Mouse (Mus musculus) embryonic facial prominence, embryonic 13.5 days (tissue): ENCODE results near the gene Tsc22d3. TPM values are rescaled to one million over a fixed set of nuclear protein-coding genes. Genes with fewer than 3 reads are reported as not detected.
"Not testable (repeated sequence)": the region's sequence is repeated elsewhere in the genome, so short reads cannot be mapped to it uniquely, and the experiment has no call there.

Experiments
- ATAC-seq: fragments of 200-750 bp; cut with Nextera tagmentation; 2 replicates; pipeline ENCODE4 v1.8.0; 2017; ENCODE audit warnings: low read depth; ENCODE audit not compliant: insufficient number of reproducible peaks, insufficient read depth, low FRiP score, low TSS enrichment
- H3K27ac ChIP-seq: fragments of 300-500 bp; sonication (generic); 2 replicates; pipeline ENCODE4 v1.5.1; 2015; ENCODE audit warnings: moderate library complexity, mild to moderate bottlenecking, inconsistent platforms
- H3K27me3 ChIP-seq: fragments of 300-500 bp; sonication (generic); 2 replicates; pipeline ENCODE4 v1.6.1; 2015; ENCODE audit warnings: mild to moderate bottlenecking, inconsistent platforms
- H3K36me3 ChIP-seq: fragments of 300-500 bp; sonication (generic); 2 replicates; pipeline ENCODE4 v1.6.1; 2015; ENCODE audit warnings: mild to moderate bottlenecking, inconsistent platforms
- H3K4me1 ChIP-seq: fragments of 300-500 bp; sonication (generic); 2 replicates; pipeline ENCODE4 v1.6.1; 2015; ENCODE audit warnings: inconsistent platforms
- H3K4me2 ChIP-seq: fragments of 300-500 bp; sonication (generic); 2 replicates; pipeline ENCODE4 v1.6.1; 2015; ENCODE audit warnings: moderate library complexity, mild to moderate bottlenecking, inconsistent platforms
- H3K4me3 ChIP-seq: fragments of 300-500 bp; sonication (generic); 2 replicates; pipeline ENCODE4 v1.5.1; 2015; ENCODE audit warnings: mild to moderate bottlenecking, inconsistent platforms
- H3K9ac ChIP-seq: fragments of 300-500 bp; sonication (generic); 2 replicates; pipeline ENCODE4 v1.6.1; 2015; ENCODE audit warnings: mild to moderate bottlenecking, inconsistent platforms
- H3K9me3 ChIP-seq: fragments of 300-500 bp; sonication (generic); 2 replicates; pipeline ENCODE4 v1.6.1; 2016; ENCODE audit warnings: inconsistent platforms
- WGBS: fragments of 180-500 bp; shearing (Covaris S2); methylation state at CpG from one replicate; pipeline ENCODE4 v1.1.7; 2015; ENCODE audit warnings: mixed read lengths; 5-methylcytosine and 5-hydroxymethylcytosine counted together
- polyA plus RNA-seq: library from polyadenylated mRNA; unstranded; fragments of >200 nt; fragmentation: Nextera tagmentation; extraction: Ambion mirVana; gene quantifications from 2 replicates; pipeline ENCODE4 v1.2.1, GENCODE M21; 2015

The Tsc22d3 gene
- polyA plus RNA-seq, 1 experiment from 2014 or later: 105 TPM

DNA sequence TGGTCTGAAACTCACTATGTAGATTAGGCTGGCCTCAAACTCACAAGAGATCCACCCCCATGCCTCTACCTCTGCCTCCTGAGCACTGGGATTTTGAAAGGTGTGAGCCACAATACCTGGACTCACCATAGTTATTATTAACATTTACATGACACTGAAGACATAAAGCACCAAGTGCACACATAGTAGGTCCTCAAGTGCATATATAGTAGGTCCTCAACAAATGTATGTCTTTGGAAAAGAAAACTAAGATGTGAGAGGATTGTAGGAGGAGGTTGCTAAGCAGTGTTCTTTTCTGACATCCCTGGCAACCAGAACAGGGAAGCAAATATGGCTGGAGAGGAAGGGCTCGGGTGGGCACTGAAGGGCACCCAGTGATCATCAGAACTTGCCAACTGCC, 93.1 kb downstream of the Tsc22d3 start:
- H3K9ac ChIP-seq: no peak overlapping the region
- peaks cover 38% of the 10 kb centered on the region for H3K27me3 ChIP-seq
- peaks cover 12% of the 10 kb centered on the region; the same call in 1 of the 2 replicates for H3K4me1 ChIP-seq
- no peaks in the 10 kb centered on the region for H3K9me3 ChIP-seq
- no peak for ATAC-seq
- H3K27ac ChIP-seq: no peak overlapping the region
- H3K4me3 ChIP-seq: no peak overlapping the region
- no peak overlapping the region for H3K4me2 ChIP-seq
- WGBS: 80% methylated on average over 1 of the region's 1 CpGs
- H3K36me3 ChIP-seq: no peaks in the 10 kb centered on the region

DNA sequence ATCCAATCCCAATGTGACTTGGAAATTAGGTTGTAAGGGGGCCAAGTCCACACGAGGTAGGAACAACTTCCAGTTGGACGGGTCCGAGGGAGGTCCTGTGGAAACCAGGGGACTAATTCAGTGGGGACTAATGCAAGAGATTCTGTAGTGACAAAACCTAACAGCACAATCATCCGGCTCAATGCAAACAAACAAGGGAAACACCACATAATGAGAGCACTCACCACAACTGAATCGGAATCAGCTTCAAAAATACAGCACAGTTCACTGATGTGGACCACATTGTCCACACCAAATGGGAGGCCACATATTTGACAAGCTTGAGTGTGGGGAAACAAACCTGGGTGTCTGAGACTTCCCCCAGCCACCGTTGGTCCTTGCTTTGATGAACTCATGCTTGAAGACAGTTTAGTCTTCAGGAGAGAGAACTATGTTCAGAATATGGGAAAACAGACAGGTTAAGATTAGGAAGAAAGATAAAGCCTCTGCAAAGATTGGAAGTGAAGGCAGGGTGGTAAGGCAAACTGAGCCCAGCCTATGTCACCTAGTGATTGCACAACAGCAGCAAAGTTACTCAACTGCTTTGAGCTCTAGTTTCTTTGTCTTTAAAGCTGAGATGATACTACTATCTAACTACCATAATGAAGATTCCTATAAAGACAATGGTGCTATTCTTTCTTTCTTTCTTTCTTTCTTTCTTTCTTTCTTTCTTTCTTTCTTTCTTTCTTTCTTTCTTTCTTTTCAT, 93.9 kb downstream of the Tsc22d3 start:
- H3K36me3 ChIP-seq: no peaks in the 10 kb centered on the region
- no peak overlapping the region for H3K27ac ChIP-seq
- ATAC-seq: no peak
- WGBS: 75% methylated on average over 6 of the region's 6 CpGs
- peaks cover 34% of the 10 kb centered on the region for H3K27me3 ChIP-seq
- no peak overlapping the region for H3K4me2 ChIP-seq
- H3K4me3 ChIP-seq: no peak overlapping the region
- H3K9ac ChIP-seq: no peak overlapping the region
- H3K4me1 ChIP-seq: peaks cover 12% of the 10 kb centered on the region; the same call in 1 of the 2 replicates
- H3K9me3 ChIP-seq: no peaks in the 10 kb centered on the region

DNA sequence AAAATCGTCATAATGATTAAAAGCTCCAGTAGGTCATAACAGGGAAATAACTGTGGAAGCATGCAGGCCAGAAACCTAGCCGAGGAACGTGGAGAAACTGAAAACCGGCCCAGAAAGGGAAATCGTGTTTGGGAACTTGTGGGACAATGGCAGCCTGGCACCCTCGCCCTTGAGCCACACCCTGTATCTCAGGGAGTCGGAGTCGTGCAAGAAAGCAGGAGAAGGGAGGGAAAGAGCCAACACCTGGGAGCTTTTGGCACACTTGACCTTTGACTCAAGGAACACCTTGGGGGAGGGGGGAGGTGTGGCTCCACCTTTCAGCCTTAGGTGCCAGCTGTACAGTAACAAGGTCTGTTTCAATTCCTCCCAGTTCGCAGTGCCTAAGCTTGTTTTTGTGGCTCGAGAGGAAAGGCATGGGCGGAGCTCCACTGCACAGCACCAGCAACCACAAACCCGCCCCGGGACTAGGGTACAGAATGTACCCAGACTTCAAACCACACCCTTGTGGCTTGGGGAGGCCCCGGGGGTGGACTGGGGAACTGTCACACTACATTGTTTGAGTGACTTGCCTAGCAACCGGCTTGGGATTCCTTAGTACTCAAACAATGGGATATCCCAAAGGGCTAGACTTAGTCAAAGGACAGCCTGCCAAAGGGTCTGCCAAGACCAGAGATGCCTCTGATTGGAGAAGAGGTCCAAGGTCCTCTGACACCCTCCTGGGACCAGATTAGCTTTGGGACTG, 94.8 kb downstream of the Tsc22d3 start:
- 42% methylated on average over 15 of the region's 15 CpGs for WGBS
- H3K27me3 ChIP-seq: peaks cover 34% of the 10 kb centered on the region
- H3K36me3 ChIP-seq: no peaks in the 10 kb centered on the region
- H3K4me1 ChIP-seq: peaks cover 7% of the 10 kb centered on the region; the same call in 1 of the 2 replicates
- H3K9me3 ChIP-seq: no peaks in the 10 kb centered on the region
- no peak overlapping the region for H3K27ac ChIP-seq
- 0 out of 2 replicates have a peak, but pooled peaks have one; percentile 72 for ATAC-seq
- H3K9ac ChIP-seq: no peak overlapping the region
- H3K4me3 ChIP-seq: no peak overlapping the region
- H3K4me2 ChIP-seq: no peak overlapping the region

DNA sequence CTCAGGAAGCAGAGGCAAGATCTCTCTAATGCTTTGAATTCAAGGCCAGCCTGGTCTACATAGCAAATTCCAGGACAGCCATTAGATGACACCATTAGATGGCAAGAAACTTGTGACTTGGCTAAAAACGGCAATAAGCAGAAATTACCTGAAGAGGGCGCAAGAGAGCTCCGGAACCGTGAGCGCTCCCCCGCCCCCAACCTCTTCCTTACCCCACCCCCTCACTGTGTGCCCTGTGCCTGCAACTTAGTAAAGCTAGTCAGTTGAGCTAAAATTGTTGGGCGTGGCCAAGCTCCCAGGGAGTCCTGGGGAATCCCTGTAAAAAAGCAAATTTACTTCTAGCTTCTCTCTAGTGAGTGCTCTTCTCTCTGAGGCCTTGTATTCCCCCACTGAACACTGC, 96.6 kb downstream of the Tsc22d3 start:
- no peak for ATAC-seq
- H3K4me2 ChIP-seq: no peak overlapping the region
- 0 out of 2 replicates have a peak, but pooled peaks cover 6% of the 10 kb centered on the region for H3K4me1 ChIP-seq
- peaks cover 29% of the 10 kb centered on the region for H3K27me3 ChIP-seq
- no peak overlapping the region for H3K4me3 ChIP-seq
- no peaks in the 10 kb centered on the region for H3K9me3 ChIP-seq
- H3K36me3 ChIP-seq: no peaks in the 10 kb centered on the region
- H3K27ac ChIP-seq: no peak overlapping the region
- 19% methylated on average over 7 of the region's 7 CpGs for WGBS
- H3K9ac ChIP-seq: no peak overlapping the region

DNA sequence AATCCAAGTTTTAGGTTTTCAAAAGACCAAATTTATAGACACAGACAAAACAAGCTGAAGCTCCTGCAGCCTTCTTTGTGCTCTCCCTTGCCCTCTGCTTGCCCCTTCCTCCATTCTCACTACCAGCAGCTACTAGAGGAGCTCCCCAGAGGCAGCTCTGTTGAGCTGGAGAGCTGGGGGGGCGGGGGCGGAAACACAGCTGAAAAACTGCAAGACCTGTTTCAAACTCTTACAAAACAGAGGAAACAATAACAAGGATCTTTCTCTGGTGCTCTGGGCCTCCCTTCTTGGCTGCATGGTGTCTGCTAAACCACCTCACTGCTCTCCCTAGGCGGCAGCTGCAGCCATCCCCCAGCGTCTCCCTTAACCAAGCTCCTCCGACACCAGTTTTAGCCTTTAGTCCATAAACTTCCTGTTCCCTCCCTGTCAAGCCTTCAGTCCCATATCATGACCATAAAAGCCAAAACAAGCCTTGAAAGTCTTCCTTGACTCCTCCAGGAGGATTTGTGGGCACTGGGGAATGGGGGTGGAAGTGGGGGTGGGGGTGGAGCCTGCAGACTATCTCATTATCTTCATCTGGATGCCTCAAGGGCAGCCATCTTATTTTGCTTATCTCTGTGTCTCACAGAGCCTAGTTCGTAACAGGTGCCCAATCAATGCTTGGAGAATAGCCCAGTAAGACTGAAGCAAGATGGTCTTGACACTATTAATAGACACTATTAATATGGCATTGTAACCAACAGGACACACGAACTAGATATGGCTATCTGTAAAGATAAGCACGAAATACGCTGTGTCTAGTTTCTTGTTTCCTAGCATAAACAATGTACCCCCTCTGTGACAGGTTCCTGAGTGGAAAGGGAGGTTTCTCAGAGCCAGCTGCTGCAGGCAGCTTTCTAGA, 98.8 kb downstream of the Tsc22d3 start:
- WGBS: 62% methylated on average over 9 of the region's 9 CpGs

DNA sequence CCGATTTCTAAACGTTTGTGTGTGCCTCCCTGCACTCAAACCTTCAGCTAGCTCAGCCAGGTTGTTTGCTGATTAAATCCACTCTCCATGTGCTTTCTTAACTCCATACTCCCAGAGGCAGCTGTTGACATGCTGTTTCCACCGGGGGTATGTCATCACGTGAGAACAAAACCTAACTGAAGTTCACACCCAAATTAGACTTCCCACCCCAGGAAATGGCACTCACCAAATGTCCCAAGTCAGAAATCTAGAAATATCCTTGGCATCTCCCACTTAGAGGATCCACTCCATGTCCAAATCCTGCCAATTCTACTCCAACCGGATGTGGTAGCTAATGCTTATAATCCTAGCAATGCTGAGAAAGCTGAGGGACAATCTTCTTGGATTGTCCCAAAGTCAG, 100.2 kb downstream of the Tsc22d3 start:
- H3K27ac ChIP-seq: no peak overlapping the region
- no peak overlapping the region for H3K9ac ChIP-seq
- no peak overlapping the region for H3K4me3 ChIP-seq
- peaks cover 14% of the 10 kb centered on the region for H3K27me3 ChIP-seq
- no peak for ATAC-seq
- H3K4me1 ChIP-seq: no peaks in the 10 kb centered on the region
- H3K4me2 ChIP-seq: no peak overlapping the region
- no peaks in the 10 kb centered on the region for H3K9me3 ChIP-seq
- no peaks in the 10 kb centered on the region for H3K36me3 ChIP-seq
- 82% methylated on average over 5 of the region's 5 CpGs for WGBS

More for the DNA sequence above, 98.8 kb downstream of the Tsc22d3 start:
- no peak overlapping the region for H3K4me2 ChIP-seq
- H3K27ac ChIP-seq: no peak overlapping the region
- no peak for ATAC-seq
- no peaks in the 10 kb centered on the region for H3K36me3 ChIP-seq
- 0 out of 2 replicates have a peak, but pooled peaks cover 6% of the 10 kb centered on the region for H3K4me1 ChIP-seq
- no peak overlapping the region for H3K9ac ChIP-seq
- no peaks in the 10 kb centered on the region for H3K9me3 ChIP-seq
- no peak overlapping the region for H3K4me3 ChIP-seq
- H3K27me3 ChIP-seq: peaks cover 19% of the 10 kb centered on the region

DNA sequence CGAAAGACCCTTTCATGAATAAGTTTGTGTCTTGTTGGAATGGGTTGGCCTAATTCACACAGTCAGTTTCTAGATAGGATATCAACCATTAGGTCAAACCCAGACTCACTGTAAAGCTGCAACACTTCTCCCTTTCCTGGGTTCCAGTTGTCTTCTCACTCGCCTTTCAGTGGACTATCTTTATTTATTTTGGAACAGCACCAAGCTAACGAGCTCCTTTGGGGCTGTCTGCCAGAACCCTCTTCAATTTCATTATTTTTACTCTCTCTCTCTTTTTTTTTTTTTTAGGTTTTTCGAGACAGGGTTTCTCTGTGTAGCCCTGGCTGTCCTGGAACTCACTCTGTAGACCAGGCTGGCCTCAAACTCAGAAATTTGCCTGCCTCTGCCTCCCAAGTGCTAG, 102.0 kb downstream of the Tsc22d3 start:
- not testable (repeated sequence) for ATAC-seq, H3K36me3 ChIP-seq, H3K9ac ChIP-seq, H3K27ac ChIP-seq, H3K4me1 ChIP-seq, H3K9me3 ChIP-seq, H3K4me2 ChIP-seq, H3K4me3 ChIP-seq
- WGBS: 69% methylated on average over 4 of the region's 4 CpGs
- H3K27me3 ChIP-seq: peaks cover 23% of the 10 kb centered on the region

DNA sequence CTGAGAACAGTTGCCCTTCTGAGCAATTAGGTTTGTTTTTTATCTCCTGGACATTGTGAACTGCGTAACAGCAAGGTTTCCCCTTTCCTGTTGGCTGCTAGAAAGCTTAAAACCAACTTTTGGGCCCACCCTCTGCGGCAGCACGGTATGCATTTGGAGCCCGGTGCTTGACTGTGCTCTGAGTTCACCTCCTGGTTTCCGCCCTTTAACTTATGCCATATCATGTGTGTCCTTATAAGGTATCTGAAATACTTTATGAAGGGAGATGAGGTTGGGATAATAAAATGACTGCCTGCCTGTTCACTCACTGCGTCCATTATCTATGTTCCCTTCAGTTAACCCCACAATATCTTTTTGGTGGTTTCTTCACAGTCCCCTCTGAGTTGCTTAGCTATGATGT, 106.3 kb downstream of the Tsc22d3 start:
- 85% methylated on average over 6 of the region's 6 CpGs for WGBS
- H3K27ac ChIP-seq: no peak overlapping the region
- no peaks in the 10 kb centered on the region for H3K36me3 ChIP-seq

DNA sequence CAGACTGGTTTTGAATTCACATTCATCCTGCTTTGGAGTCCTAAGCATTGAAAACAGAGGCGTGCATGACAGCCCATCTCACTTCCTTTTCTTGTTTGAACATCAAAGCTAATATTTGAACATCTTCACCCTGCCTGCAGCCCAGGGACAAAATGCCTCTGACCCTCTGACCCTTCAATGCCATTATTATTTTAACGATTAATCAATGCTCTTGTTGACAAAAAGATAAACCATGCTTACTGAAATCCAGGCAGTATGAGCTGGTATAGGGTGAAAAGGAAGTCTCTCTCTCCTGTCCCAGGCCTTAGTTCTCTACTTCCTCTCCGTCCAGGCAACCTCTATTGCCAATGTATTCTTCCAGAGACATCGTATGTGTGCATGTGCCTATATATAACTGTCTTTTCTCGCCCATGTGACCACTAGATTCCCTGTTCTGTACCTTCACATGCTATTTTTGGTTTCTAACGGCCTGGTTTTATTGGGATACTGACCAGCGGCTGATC, 106.9 kb downstream of the Tsc22d3 start:
- no peak for ATAC-seq
- 73% methylated on average over 7 of the region's 7 CpGs for WGBS
- peaks cover 36% of the 10 kb centered on the region for H3K27me3 ChIP-seq

More for the DNA sequence above, 106.3 kb downstream of the Tsc22d3 start:
- peaks cover 33% of the 10 kb centered on the region for H3K27me3 ChIP-seq
- H3K9ac ChIP-seq: no peak overlapping the region
- no peaks in the 10 kb centered on the region for H3K9me3 ChIP-seq
- no peak for ATAC-seq
- no peak overlapping the region for H3K4me2 ChIP-seq
- H3K4me3 ChIP-seq: no peak overlapping the region
- H3K4me1 ChIP-seq: no peaks in the 10 kb centered on the region

DNA sequence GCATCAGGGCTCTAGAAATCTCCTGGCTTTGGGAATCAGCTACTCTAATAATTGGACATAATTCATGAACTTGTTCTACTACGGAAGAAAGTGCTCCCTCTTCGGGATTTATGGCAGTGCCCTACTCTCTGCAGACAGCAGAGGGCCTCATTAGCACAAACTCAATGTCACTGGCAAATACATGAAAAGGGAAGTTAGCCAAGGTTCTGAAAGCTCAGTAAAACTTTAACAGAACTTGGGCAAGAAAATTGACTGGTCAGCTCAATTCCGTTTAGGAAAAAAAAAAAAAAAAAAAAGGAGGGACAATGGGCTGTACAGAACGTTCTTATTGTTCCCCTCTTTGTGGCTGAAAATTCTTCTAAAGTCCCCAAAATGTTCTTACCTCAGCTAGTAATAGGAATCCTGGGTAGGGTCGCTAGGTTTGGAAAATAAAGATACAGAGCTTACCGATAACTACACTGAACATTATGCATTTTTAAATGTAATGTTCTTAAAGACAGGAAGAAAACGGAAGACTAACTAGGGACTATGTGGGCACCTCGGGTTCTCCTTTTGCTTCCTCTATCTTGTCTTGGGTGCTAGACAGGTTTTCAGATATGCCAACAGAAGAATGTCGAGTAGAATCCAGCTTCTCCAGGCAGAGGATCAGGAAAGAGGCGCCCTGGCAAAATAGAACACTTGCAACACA, 108.4 kb downstream of the Tsc22d3 start:
- WGBS: 58% methylated on average over 10 of the region's 10 CpGs
- Histone ChIP-seq H3K36me3 (no peaks in the 10 kb centered on the region), H3K4me3 (no peak overlapping the region), H3K27me3 (peaks cover 37% of the 10 kb centered on the region), H3K9ac (no peak overlapping the region), H3K4me1 (no peaks in the 10 kb centered on the region), H3K27ac (no peak overlapping the region), H3K4me2 (no peak overlapping the region), H3K9me3 (no peaks in the 10 kb centered on the region)
- no peak for ATAC-seq

More for the DNA sequence above, 106.9 kb downstream of the Tsc22d3 start:
- Histone ChIP-seq H3K4me1 (no peaks in the 10 kb centered on the region), H3K9ac (no peak overlapping the region), H3K27ac (no peak overlapping the region), H3K4me3 (no peak overlapping the region), H3K9me3 (no peaks in the 10 kb centered on the region), H3K4me2 (no peak overlapping the region), H3K36me3 (no peaks in the 10 kb centered on the region)

DNA sequence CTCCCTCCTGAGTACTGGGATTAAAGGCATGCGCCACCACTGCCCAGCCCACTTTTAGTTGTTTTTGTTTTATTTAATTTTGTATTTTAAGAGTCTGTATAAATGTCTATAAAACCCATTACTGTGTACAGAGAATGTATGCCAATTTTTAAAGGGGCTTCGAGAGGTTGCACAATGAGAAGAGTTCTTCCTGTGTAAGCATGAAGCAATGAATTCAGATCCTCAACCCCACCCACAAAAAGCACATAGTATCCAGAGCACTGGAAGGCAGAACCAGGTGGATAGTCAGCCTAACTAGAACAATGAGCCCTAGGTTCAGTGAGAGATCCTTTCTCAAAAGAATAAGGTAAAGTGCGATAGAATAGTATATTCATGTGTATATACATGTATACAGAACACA, 110.3 kb downstream of the Tsc22d3 start:
- 84% methylated on average over 3 of the region's 3 CpGs for WGBS
- Histone ChIP-seq H3K4me2 (no peak overlapping the region), H3K4me3 (no peak overlapping the region), H3K9me3 (no peaks in the 10 kb centered on the region), H3K27me3 (peaks cover 37% of the 10 kb centered on the region), H3K9ac (no peak overlapping the region), H3K4me1 (no peaks in the 10 kb centered on the region), H3K27ac (no peak overlapping the region), H3K36me3 (no peaks in the 10 kb centered on the region)
- no peak for ATAC-seq
